Mouse (Mus musculus): Measurements from ENCODE around the gene Cers3.

Gene Cers3

GRCm38 (mm10) chr7:66840008-66840719 lies 96.9 kb downstream of the Cers3 start:
- DNase-seq (ENCODE audit: low read depth, low spot score): peak; percentile 29

GRCm38 (mm10) chr7:66841165-66841564 lies 97.9 kb downstream of the Cers3 start:
- DNase-seq (ENCODE audit: low read depth, low spot score): no peak

- peak; percentile 57 for DNase-seq (ENCODE audit: low read depth, low spot score)
Observed at GRCm38 (mm10) chr7:66842021-66842420, 98.7 kb downstream of the Cers3 start.

- DNase-seq (ENCODE audit: low read depth, low spot score): no peak
Observed at GRCm38 (mm10) chr7:66843846-66844245, 100.5 kb downstream of the Cers3 start.

- no peak for DNase-seq (ENCODE audit: low read depth, low spot score)
Observed at GRCm38 (mm10) chr7:66846582-66846981, 103.3 kb downstream of the Cers3 start.

- DNase-seq (ENCODE audit: low read depth, low spot score): no peak
Observed at GRCm38 (mm10) chr7:66847299-66847698, 104.0 kb downstream of the Cers3 start.

GRCm38 (mm10) chr7:66849316-66849715 lies 106.0 kb downstream of the Cers3 start:
- DNase-seq (ENCODE audit: low read depth, low spot score): no peak

- DNase-seq (ENCODE audit: low read depth, low spot score): no peak
Observed at GRCm38 (mm10) chr7:66852164-66852563, 108.9 kb downstream of the Cers3 start.

GRCm38 (mm10) chr7:66857610-66858009 lies 114.3 kb downstream of the Cers3 start:
- DNase-seq (ENCODE audit: low read depth, low spot score): no peak

- no peak for DNase-seq (ENCODE audit: low read depth, low spot score)
Observed at GRCm38 (mm10) chr7:66858247-66859075, 115.2 kb downstream of the Cers3 start.

GRCm38 (mm10) chr7:66859220-66859619 lies 115.9 kb downstream of the Cers3 start:
- no peak for DNase-seq (ENCODE audit: low read depth, low spot score)

- DNase-seq (ENCODE audit: low read depth, low spot score): no peak
Observed at GRCm38 (mm10) chr7:66866944-66867718, 123.8 kb downstream of the Cers3 start.

- DNase-seq (ENCODE audit: low read depth, low spot score): no peak
Observed at GRCm38 (mm10) chr7:66867719-66868501, 124.6 kb downstream of the Cers3 start.

- DNase-seq (ENCODE audit: low read depth, low spot score): no peak
Observed at GRCm38 (mm10) chr7:66871520-66871919, 128.2 kb downstream of the Cers3 start.

- no peak for DNase-seq (ENCODE audit: low read depth, low spot score)
Observed at GRCm38 (mm10) chr7:66871940-66872511, 128.7 kb downstream of the Cers3 start.

GRCm38 (mm10) chr7:66873235-66873634 lies 129.9 kb downstream of the Cers3 start:
- DNase-seq (ENCODE audit: low read depth, low spot score): no peak

Data from R1 (cell line).